Mouse (Mus musculus): ENCODE measurements around the gene Gm11549.

GRCm38 (mm10) chr3:36511491-36511890 is 10.1 kb downstream of the Gm11549 start:
- TF ChIP-seq CHD2 (IDR thresholded peaks at IDR 0.05; ENCODE audit: low read depth, low read length) (no peak), HCFC1 (IDR thresholded peaks at IDR 0.05; ENCODE audit: borderline replicate concordance, insufficient read depth, low read length) (no peak), ZC3H11A (IDR thresholded peaks at IDR 0.05; ENCODE audit: borderline replicate concordance, low read depth, low read length) (no peak), ZNF384 (IDR thresholded peaks at IDR 0.05; ENCODE audit: low read depth, low read length) (no peak)
